Comparison of ENCODE assay signal across 11 mouse cellular contexts in genomic region chr2:74727640-74728302, GRCm38 (mm10). TPM values are rescaled to one million over a fixed set of nuclear protein-coding genes. Genes with fewer than 3 reads are reported as not detected.
DNase-seq lines count a peak whose midpoint lies in the region; ATAC-seq and TF ChIP-seq lines count a peak whose summit lies in the region.
"Had no signal": no experiment of that assay in that cellular context is flagged by ENCODE, and none has a peak within 500 bp of the region (broad histone marks: within the 10 kb centered on the region; RNA-seq: fewer than 3 reads in every experiment).

No protein-coding gene starts in this region.

- no peak overlapping the region for H3K9ac ChIP-seq in forebrain, embryonic 12.5 days
- H3K9ac ChIP-seq in forebrain, embryonic 11.5 days (ENCODE audit: low read length) = no peak overlapping the region
- H3K9ac ChIP-seq in liver, embryonic 11.5 days (ENCODE audit: low read depth, low read length) = no peak overlapping the region
- H3K9ac ChIP-seq in liver, postnatal 0 days (replicated peaks) = no peak overlapping the region
- peak overlapping the region; percentile 75 for H3K9ac ChIP-seq in hindbrain, embryonic 14.5 days
- H3K9ac ChIP-seq in neural tube, embryonic 13.5 days = peak overlapping the region; percentile 80

- 1% methylated on average over 25 of the region's 25 CpGs for WGBS in forebrain, embryonic 12.5 days
- WGBS in forebrain, embryonic 11.5 days = 1% methylated on average over 25 of the region's 25 CpGs
- WGBS in liver, embryonic 11.5 days = 8% methylated on average over 24 of the region's 25 CpGs
- WGBS in liver, postnatal 0 days (ENCODE audit: insufficient replicate concordance) = 7% methylated on average over 25 of the region's 25 CpGs
- 3% methylated on average over 25 of the region's 25 CpGs for WGBS in hindbrain, embryonic 14.5 days
- whole genome bisulfite sequencing in neural tube, embryonic 13.5 days = 2% methylated on average over 24 of the region's 25 CpGs

- no peak overlapping the region for H3K27ac ChIP-seq in forebrain, embryonic 12.5 days
- H3K27ac ChIP-seq in forebrain, embryonic 11.5 days (ENCODE audit: low read depth, low read length) = no peak overlapping the region
- no peak overlapping the region for H3K27ac ChIP-seq in liver, embryonic 11.5 days (ENCODE audit: low read depth, low read length)
- no peak overlapping the region for H3K27ac ChIP-seq in liver, postnatal 0 days (ENCODE audit: low read depth)
- H3K27ac ChIP-seq in hindbrain, embryonic 14.5 days = peak overlapping the region; percentile 91
- peak overlapping the region; percentile 93 for H3K27ac ChIP-seq in neural tube, embryonic 13.5 days (replicated peaks)

- peak overlapping the region; percentile 8; the same call in 1 of the 2 replicates for H3K4me2 ChIP-seq in forebrain, embryonic 12.5 days
- H3K4me2 ChIP-seq in forebrain, embryonic 11.5 days (ENCODE audit: low read depth, low read length, severe bottlenecking) = no peak overlapping the region
- H3K4me2 ChIP-seq in liver, embryonic 11.5 days = peak overlapping the region; percentile 57
- H3K4me2 ChIP-seq in liver, postnatal 0 days (ENCODE audit: low read depth, low read length) = no peak overlapping the region
- peak overlapping the region; percentile 82 for H3K4me2 ChIP-seq in hindbrain, embryonic 14.5 days (replicated peaks)
- H3K4me2 ChIP-seq in neural tube, embryonic 13.5 days = peak overlapping the region; percentile 74

- H3K36me3 ChIP-seq in forebrain, embryonic 12.5 days (replicated peaks) = no peaks in the 10 kb centered on the region
- no peaks in the 10 kb centered on the region for H3K36me3 ChIP-seq in forebrain, embryonic 11.5 days (ENCODE audit: control insufficient read depth, insufficient read depth, low read length)
- H3K36me3 ChIP-seq in liver, embryonic 11.5 days (ENCODE audit: control insufficient read depth, insufficient read depth, low read length) = no peaks in the 10 kb centered on the region
- H3K36me3 ChIP-seq in liver, postnatal 0 days (replicated peaks; ENCODE audit: insufficient read depth, low read length) = no peaks in the 10 kb centered on the region
- H3K36me3 ChIP-seq in hindbrain, embryonic 14.5 days (replicated peaks; ENCODE audit: control insufficient read depth, insufficient read depth) = no peaks in the 10 kb centered on the region
- peaks cover 63% of the 10 kb centered on the region for H3K36me3 ChIP-seq in neural tube, embryonic 13.5 days

- peaks cover 98% of the 10 kb centered on the region for H3K27me3 ChIP-seq in forebrain, embryonic 12.5 days
- peaks cover 98% of the 10 kb centered on the region for H3K27me3 ChIP-seq in forebrain, embryonic 11.5 days (ENCODE audit: control insufficient read depth, insufficient read depth, low read length)
- H3K27me3 ChIP-seq in liver, embryonic 11.5 days (replicated peaks; ENCODE audit: control insufficient read depth, insufficient read depth, low read length) = peaks cover 98% of the 10 kb centered on the region
- H3K27me3 ChIP-seq in liver, postnatal 0 days (ENCODE audit: insufficient read depth, low read length) = peaks cover 95% of the 10 kb centered on the region
- peaks cover 96% of the 10 kb centered on the region for H3K27me3 ChIP-seq in hindbrain, embryonic 14.5 days (ENCODE audit: control insufficient read depth, insufficient read depth, low read length)
- H3K27me3 ChIP-seq in neural tube, embryonic 13.5 days = no peaks in the 10 kb centered on the region

- DNase-seq in forebrain, embryonic 11.5 days (ENCODE audit: low spot score) = no peak
- no peak for DNase-seq in liver, embryonic 11.5 days (ENCODE audit: low spot score)
- DNase-seq in liver, postnatal 0 days = no peak
- DNase-seq in hindbrain, embryonic 14.5 days (ENCODE audit: low spot score) = no peak
- DNase-seq in cerebellum, postnatal 4 days (ENCODE audit: low spot score in 2 of 2) = no peak
- DNase-seq: B cell, adult 2 months; cerebellum, adult 11 months had no signal

- no peak for TF ChIP-seq EP300 in liver, postnatal 0 days (IDR thresholded peaks at IDR 0.05; ENCODE audit: low read depth)

- no peak for TF ChIP-seq CTCF in liver, postnatal 0 days (IDR thresholded peaks at IDR 0.05; ENCODE audit: low read depth)

- peak overlapping the region; percentile 20; the same call in 1 of the 2 replicates for H3K4me3 ChIP-seq in forebrain, embryonic 12.5 days (replicated peaks)
- no peak overlapping the region; the same call in 1 of the 2 replicates for H3K4me3 ChIP-seq in forebrain, embryonic 11.5 days (ENCODE audit: low read depth, low read length)
- peak overlapping the region; percentile 44 for H3K4me3 ChIP-seq in liver, embryonic 11.5 days (ENCODE audit: low read depth, low read length)
- H3K4me3 ChIP-seq in liver, postnatal 0 days (ENCODE audit: low read depth, low read length) = no peak overlapping the region
- H3K4me3 ChIP-seq in hindbrain, embryonic 14.5 days (replicated peaks; ENCODE audit: low read length) = peak overlapping the region; percentile 42
- H3K4me3 ChIP-seq in neural tube, embryonic 13.5 days = peak overlapping the region; percentile 46

- H3K9me3 ChIP-seq in forebrain, embryonic 12.5 days = no peaks in the 10 kb centered on the region
- H3K9me3 ChIP-seq in forebrain, embryonic 11.5 days (ENCODE audit: control insufficient read depth, low read length) = no peaks in the 10 kb centered on the region
- no peaks in the 10 kb centered on the region for H3K9me3 ChIP-seq in liver, embryonic 11.5 days (ENCODE audit: control insufficient read depth, low read length)
- no peaks in the 10 kb centered on the region for H3K9me3 ChIP-seq in liver, postnatal 0 days (ENCODE audit: low read length)
- no peaks in the 10 kb centered on the region for H3K9me3 ChIP-seq in hindbrain, embryonic 14.5 days (ENCODE audit: control insufficient read depth, low read length)
- H3K9me3 ChIP-seq in neural tube, embryonic 13.5 days = no peaks in the 10 kb centered on the region

- ATAC-seq in forebrain, embryonic 12.5 days (ENCODE audit: low FRiP score) = no peak
- ATAC-seq in forebrain, embryonic 11.5 days (replicated peaks; ENCODE audit: low FRiP score) = no peak
- ATAC-seq in liver, embryonic 11.5 days (replicated peaks; ENCODE audit: low FRiP score) = no peak
- no peak for ATAC-seq in liver, postnatal 0 days
- peak; percentile 25; the same call in 1 of the 2 replicates for ATAC-seq in hindbrain, embryonic 14.5 days (ENCODE audit: low FRiP score)
- ATAC-seq in neural tube, embryonic 13.5 days (ENCODE audit: low read depth) = peak; percentile 62
- ATAC-seq in cerebellum, adult (ENCODE audit: insufficient number of reproducible peaks, low FRiP score, low TSS enrichment) = no peak

- H3K4me1 ChIP-seq in forebrain, embryonic 12.5 days = peaks cover 10% of the 10 kb centered on the region
- H3K4me1 ChIP-seq in forebrain, embryonic 11.5 days (replicated peaks; ENCODE audit: control insufficient read depth, insufficient read depth, low read length) = peaks cover 4% of the 10 kb centered on the region; the same call in 1 of the 2 replicates
- H3K4me1 ChIP-seq in liver, embryonic 11.5 days (replicated peaks; ENCODE audit: control insufficient read depth, insufficient read depth, low read length) = peaks cover 2% of the 10 kb centered on the region; the same call in 1 of the 2 replicates
- H3K4me1 ChIP-seq in liver, postnatal 0 days (ENCODE audit: insufficient read depth) = no peaks in the 10 kb centered on the region; the same call in 1 of the 2 replicates
- H3K4me1 ChIP-seq in hindbrain, embryonic 14.5 days (replicated peaks; ENCODE audit: control insufficient read depth, insufficient read depth, low read length) = peaks cover 14% of the 10 kb centered on the region
- H3K4me1 ChIP-seq in neural tube, embryonic 13.5 days (replicated peaks) = peaks cover 98% of the 10 kb centered on the region

RNA-seq across cellular contexts. Expression of gene Gm28230, which starts 1.2 kb away (rescaled TPM):
- polyA plus RNA-seq in forebrain, embryonic 12.5 days (2016; fragmentation: Nextera tagmentation; extraction: Ambion mirVana) = not detected in 2 replicates
- not detected in 2 replicates for polyA plus RNA-seq in forebrain, embryonic 11.5 days (2014; fragmentation: Nextera tagmentation; extraction: Ambion mirVana)
- polyA plus RNA-seq in liver, embryonic 11.5 days (2014; fragmentation: Nextera tagmentation; extraction: Ambion mirVana) = not detected in 2 replicates
- not detected in 2 replicates for polyA plus RNA-seq in liver, postnatal 0 days (2015; fragmentation: Nextera tagmentation; extraction: Ambion mirVana)
- polyA plus RNA-seq in hindbrain, embryonic 14.5 days (2014; fragmentation: Nextera tagmentation; extraction: Ambion mirVana) = 0.82 and 1.3 TPM in 2 replicates
- 2.2 and 2.4 TPM in 2 replicates for polyA plus RNA-seq in neural tube, embryonic 13.5 days (2015; fragmentation: Nextera tagmentation; extraction: Ambion mirVana)
- polyA plus RNA-seq: spleen, adult 2 months had no signal

RNA-seq across cellular contexts. Expression of gene Hoxd4, which starts 16.0 kb away (rescaled TPM):
- polyA plus RNA-seq in forebrain, embryonic 12.5 days (2016; fragmentation: Nextera tagmentation; extraction: Ambion mirVana) = not detected in 2 replicates
- polyA plus RNA-seq in forebrain, embryonic 11.5 days (2014; fragmentation: Nextera tagmentation; extraction: Ambion mirVana) = not detected in 2 replicates
- polyA plus RNA-seq in liver, embryonic 11.5 days (2014; fragmentation: Nextera tagmentation; extraction: Ambion mirVana) = 0.14 and 0.18 TPM in 2 replicates
- not detected in 2 replicates for polyA plus RNA-seq in liver, postnatal 0 days (2015; fragmentation: Nextera tagmentation; extraction: Ambion mirVana)
- polyA plus RNA-seq in hindbrain, embryonic 14.5 days (2014; fragmentation: Nextera tagmentation; extraction: Ambion mirVana) = 3.1 and 4.3 TPM in 2 replicates
- polyA plus RNA-seq in neural tube, embryonic 13.5 days (2015; fragmentation: Nextera tagmentation; extraction: Ambion mirVana) = 6.9 and 7.2 TPM in 2 replicates

RNA-seq across cellular contexts. Expression of gene Hoxd3, which starts 16.0 kb away (rescaled TPM):
- polyA plus RNA-seq in forebrain, embryonic 12.5 days (2016; fragmentation: Nextera tagmentation; extraction: Ambion mirVana) = not detected in 2 replicates
- polyA plus RNA-seq in forebrain, embryonic 11.5 days (2014; fragmentation: Nextera tagmentation; extraction: Ambion mirVana) = 0.08 and 0.19 TPM in 2 replicates
- polyA plus RNA-seq in liver, embryonic 11.5 days (2014; fragmentation: Nextera tagmentation; extraction: Ambion mirVana) = 0.47 and 0.87 TPM in 2 replicates
- not detected in 2 replicates for polyA plus RNA-seq in liver, postnatal 0 days (2015; fragmentation: Nextera tagmentation; extraction: Ambion mirVana)
- polyA plus RNA-seq in hindbrain, embryonic 14.5 days (2014; fragmentation: Nextera tagmentation; extraction: Ambion mirVana) = 44.9 and 55.1 TPM in 2 replicates
- polyA plus RNA-seq in neural tube, embryonic 13.5 days (2015; fragmentation: Nextera tagmentation; extraction: Ambion mirVana) = 24.2 and 33.8 TPM in 2 replicates
- polyA plus RNA-seq: spleen, adult 2 months had no signal

RNA-seq across cellular contexts. Expression of gene Hoxd8, which starts 23.4 kb away (rescaled TPM):
- polyA plus RNA-seq in forebrain, embryonic 12.5 days (2016; fragmentation: Nextera tagmentation; extraction: Ambion mirVana) = 0.08 TPM in 1 of 2 replicates, not detected in the other
- polyA plus RNA-seq in forebrain, embryonic 11.5 days (2014; fragmentation: Nextera tagmentation; extraction: Ambion mirVana) = not detected in 2 replicates
- 0.82 and 1.2 TPM in 2 replicates for polyA plus RNA-seq in liver, embryonic 11.5 days (2014; fragmentation: Nextera tagmentation; extraction: Ambion mirVana)
- 0.04 TPM in 1 of 2 replicates, not detected in the other for polyA plus RNA-seq in liver, postnatal 0 days (2015; fragmentation: Nextera tagmentation; extraction: Ambion mirVana)
- 2.1 and 3.3 TPM in 2 replicates for polyA plus RNA-seq in hindbrain, embryonic 14.5 days (2014; fragmentation: Nextera tagmentation; extraction: Ambion mirVana)
- polyA plus RNA-seq in neural tube, embryonic 13.5 days (2015; fragmentation: Nextera tagmentation; extraction: Ambion mirVana) = 17.4 and 22.8 TPM in 2 replicates

RNA-seq across cellular contexts. Expression of gene Hoxd9, which starts 30.2 kb away (rescaled TPM):
- polyA plus RNA-seq in forebrain, embryonic 12.5 days (2016; fragmentation: Nextera tagmentation; extraction: Ambion mirVana) = not detected in 2 replicates
- not detected in 2 replicates for polyA plus RNA-seq in forebrain, embryonic 11.5 days (2014; fragmentation: Nextera tagmentation; extraction: Ambion mirVana)
- 0.10 and 0.22 TPM in 2 replicates for polyA plus RNA-seq in liver, embryonic 11.5 days (2014; fragmentation: Nextera tagmentation; extraction: Ambion mirVana)
- polyA plus RNA-seq in liver, postnatal 0 days (2015; fragmentation: Nextera tagmentation; extraction: Ambion mirVana) = not detected in 2 replicates
- 0.09 TPM in 1 of 2 replicates, not detected in the other for polyA plus RNA-seq in hindbrain, embryonic 14.5 days (2014; fragmentation: Nextera tagmentation; extraction: Ambion mirVana)
- polyA plus RNA-seq in neural tube, embryonic 13.5 days (2015; fragmentation: Nextera tagmentation; extraction: Ambion mirVana) = 27.7 and 42.7 TPM in 2 replicates

Comparison
In these comparisons a context has a peak if more than half of its experiments do, and no peak if none do; other contexts are left out.
1. H3K4me2 ChIP-seq: peak in forebrain, embryonic 12.5 days (single experiment), liver, embryonic 11.5 days (single experiment), hindbrain, embryonic 14.5 days (single experiment) and neural tube, embryonic 13.5 days (single experiment); none in forebrain, embryonic 11.5 days (single experiment) and liver, postnatal 0 days (single experiment).
2. H3K4me3 ChIP-seq: peak in forebrain, embryonic 12.5 days (single experiment), liver, embryonic 11.5 days (single experiment), hindbrain, embryonic 14.5 days (single experiment) and neural tube, embryonic 13.5 days (single experiment); none in forebrain, embryonic 11.5 days (single experiment) and liver, postnatal 0 days (single experiment).
3. ATAC-seq: peak in hindbrain, embryonic 14.5 days (single experiment) and neural tube, embryonic 13.5 days (single experiment); none in forebrain, embryonic 12.5 days (single experiment), forebrain, embryonic 11.5 days (single experiment), liver, embryonic 11.5 days (single experiment), liver, postnatal 0 days (single experiment) and cerebellum, adult (single experiment).
4. H3K27ac ChIP-seq: peak in hindbrain, embryonic 14.5 days (single experiment) and neural tube, embryonic 13.5 days (single experiment); none in forebrain, embryonic 12.5 days (single experiment), forebrain, embryonic 11.5 days (single experiment), liver, embryonic 11.5 days (single experiment) and liver, postnatal 0 days (single experiment).
5. H3K9ac ChIP-seq: peak in hindbrain, embryonic 14.5 days (single experiment) and neural tube, embryonic 13.5 days (single experiment); none in forebrain, embryonic 12.5 days (single experiment), forebrain, embryonic 11.5 days (single experiment), liver, embryonic 11.5 days (single experiment) and liver, postnatal 0 days (single experiment).
6. RNA of gene Hoxd3, which starts 16.0 kb away (polyA plus RNA-seq): 44.9 to 55.1 TPM in hindbrain, embryonic 14.5 days and 24.2 to 33.8 TPM in neural tube, embryonic 13.5 days; 0.47 to 0.87 TPM in liver, embryonic 11.5 days, 0.08 to 0.19 TPM in forebrain, embryonic 11.5 days, not detected in forebrain, embryonic 12.5 days and not detected in liver, postnatal 0 days; every median in the first group is over 10 times any median in the second.